Mouse (Mus musculus) cerebellum, adult 9-10 months (tissue): ENCODE measurements around the gene Zfp683.

Source experiments
- DNase-seq: peaks from one replicate; pipeline ENCODE4 v3.0.0; 2022

Gene Zfp683

DNA sequence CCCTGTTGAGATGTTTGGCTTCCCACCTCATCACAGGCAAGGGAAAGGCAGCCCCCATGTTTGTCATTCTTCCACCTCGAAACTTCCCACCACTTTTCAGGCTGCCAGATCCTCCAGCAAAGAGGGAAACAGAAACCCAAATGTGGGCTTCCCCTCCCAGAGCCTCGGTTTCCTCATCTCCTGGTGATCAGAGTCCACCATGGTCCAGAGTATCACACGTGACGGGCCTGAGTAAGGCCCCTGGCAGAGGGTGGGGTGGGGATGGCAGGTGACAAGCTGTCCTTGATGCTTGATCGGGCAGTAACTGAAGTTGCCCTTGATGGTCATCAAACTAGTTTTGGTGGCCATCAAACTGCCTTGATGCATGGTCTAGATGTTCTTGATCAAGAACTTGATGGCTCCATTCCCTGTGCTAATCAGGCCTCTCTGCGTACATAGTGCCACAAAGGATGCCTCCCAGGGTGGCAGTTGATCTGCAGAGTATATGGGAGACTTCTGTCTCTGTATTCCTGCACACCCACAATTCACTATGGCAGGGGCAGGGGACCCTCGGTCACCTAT lies 40.4 kb downstream of the Zfp683 start:
- DNase-seq = no peak

DNA sequence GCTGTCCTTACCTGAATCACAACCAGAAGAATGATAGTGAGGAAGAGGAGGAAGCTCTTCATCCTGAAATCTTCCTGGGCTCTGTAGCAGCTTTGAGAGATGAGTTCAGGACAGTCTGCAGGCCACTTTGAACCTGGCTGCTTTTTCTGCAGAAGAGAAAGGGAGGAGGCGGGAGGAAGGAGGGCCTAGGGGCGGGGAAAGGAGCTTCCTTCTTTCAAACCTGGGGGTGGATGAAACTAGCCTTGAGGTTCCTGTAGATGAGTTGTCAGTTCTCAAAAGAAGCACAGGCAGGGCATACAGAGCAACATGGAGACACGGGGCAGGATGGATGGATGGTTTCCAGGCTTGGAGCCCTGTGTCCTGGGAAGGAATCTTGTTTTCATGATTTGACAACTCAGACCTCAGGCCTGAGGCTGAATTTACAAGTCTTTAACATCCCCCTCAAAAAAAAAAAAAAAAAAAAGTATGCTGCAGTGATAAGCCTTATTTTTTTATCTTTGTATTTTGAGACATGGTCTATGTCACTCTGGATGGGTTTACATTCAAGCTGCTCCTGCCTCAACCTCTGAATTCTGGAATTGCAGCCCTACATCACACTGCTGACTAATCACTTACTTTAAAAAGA lies 41.4 kb downstream of the Zfp683 start, which contains the start of gene Cd52:
TSS of gene Cd52 (minus strand) at position 160 of the 625 bp plus-strand sequence.
- DNase-seq = no peak

DNA sequence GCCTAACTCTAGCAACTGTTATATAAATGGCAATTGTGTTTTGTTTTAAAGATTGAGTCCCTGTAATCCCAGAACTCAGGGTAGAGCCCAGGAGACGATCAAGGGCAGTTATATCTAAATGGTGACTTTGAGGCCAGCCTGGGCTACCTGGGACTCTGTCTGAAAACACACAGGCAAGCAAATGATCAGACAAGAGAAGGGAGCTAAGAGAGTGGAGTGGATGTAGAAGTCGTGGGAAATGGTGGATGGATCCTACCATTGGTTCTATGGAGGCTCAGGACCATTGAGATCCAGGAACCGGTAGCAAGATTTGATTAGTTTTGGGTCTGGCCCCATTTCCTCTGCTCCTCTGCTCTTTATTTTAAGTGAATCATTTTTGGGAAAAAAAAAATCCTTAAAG lies 42.5 kb downstream of the Zfp683 start:
- no peak for DNase-seq

DNA sequence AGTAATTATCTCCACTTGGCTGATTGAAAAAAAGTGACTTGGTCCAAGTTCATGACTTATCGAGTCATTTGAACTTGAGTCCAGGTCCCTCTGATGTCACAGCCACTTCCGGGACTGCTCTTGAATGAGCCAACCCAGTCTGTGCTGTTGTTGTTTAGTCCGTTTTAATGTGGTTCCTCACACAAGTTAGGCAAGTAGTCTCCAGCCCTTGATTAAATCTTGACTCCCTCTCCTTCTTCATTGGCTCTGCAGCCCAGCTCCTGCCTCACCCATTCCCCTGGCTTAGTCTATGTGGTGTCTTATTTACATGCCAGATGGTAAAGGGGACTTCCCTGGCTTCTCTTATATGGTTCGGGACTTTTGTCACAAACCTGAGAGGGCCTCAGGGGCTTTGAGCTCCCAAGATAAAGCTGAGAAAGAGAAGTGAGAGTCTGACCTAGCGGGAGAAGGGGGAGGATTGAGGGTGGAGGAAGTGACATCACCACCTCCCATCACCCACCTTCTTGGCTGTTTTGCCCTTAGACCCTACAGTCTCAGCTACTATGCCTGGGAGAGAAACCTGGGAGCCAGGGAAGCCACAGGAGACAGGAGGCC lies 43.5 kb downstream of the Zfp683 start:
- DNase-seq = no peak

DNA sequence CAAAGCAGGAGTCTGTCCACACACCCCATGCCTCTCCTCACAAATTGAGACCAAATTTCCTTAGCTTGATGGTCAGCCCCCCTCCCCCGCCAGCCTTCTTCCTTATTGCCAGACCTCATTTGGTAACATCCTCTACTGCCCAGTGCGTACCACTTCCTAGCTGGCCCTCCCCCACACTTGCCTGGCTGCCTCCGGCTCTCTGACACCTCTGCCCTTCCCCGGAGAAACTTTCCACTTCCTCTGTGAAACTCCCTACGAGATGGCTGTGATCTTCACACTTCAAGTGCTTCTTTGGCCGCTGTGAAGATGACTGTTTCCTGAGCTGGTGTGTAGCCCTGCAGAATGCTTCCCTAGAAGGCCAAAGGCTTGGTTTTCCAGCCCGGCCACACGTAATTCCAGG lies 45.0 kb downstream of the Zfp683 start:
- no peak for DNase-seq

DNA sequence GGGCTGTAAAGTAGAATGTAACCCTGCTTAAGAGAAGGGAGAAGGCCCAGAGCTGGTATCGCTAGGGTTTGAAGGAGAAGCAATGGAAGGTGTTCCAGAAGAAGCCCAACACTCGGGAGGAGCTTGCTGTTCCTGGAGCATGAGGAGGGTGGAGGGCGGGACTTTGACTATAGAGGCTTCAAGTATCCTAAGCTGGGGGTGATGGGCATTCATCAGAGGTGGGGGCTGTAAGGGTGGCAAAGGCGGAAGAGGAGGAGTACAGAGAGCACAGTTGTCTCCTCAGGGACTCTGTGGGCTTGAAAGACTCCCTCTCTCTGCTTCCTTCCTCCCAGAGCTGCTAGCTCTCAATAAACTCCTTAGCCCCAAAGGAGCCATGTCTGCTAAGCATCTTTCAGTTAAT lies 46.6 kb downstream of the Zfp683 start:
- no peak for DNase-seq

DNA sequence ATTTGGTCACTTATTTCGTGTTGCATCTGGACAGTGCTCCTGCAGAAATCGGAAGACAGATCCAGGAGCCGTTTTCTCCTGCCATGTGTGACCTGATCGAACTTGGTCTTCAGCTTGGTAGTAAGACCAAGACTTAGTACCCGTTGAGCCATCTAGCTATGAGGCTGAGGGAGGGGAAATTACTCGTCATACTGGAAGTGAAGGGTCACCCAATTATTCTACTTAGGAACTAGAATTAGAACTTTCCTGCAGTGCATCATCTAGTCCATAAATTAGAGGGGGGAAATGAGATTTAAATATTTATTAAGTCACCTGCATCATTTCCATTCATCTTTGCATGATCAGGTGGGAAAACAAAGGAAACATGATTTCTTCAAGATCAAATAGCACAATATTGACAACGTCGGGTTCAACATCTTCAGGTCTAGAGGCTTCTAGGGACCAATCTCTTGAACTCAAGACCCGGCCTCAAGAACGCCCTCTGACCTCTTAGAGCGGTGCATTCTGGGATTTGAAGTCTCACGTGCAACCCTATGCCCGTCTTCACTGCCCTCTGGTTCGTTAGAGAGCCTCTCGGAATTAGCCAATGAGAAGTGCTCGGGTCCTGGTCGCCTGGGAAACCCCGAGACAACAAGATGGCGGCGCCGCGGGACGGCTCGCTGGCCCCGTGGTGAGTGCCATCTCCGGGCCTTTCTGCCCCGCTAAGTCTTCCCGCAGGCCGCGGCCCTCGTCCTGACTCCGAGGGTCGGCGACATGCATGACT lies 48.5 kb downstream of the Zfp683 start, which contains the start of gene Ubxn11:
TSS of gene Ubxn11 (plus strand) at position 592 of the 763 bp plus-strand sequence.
- peak; percentile 94 for DNase-seq

DNA sequence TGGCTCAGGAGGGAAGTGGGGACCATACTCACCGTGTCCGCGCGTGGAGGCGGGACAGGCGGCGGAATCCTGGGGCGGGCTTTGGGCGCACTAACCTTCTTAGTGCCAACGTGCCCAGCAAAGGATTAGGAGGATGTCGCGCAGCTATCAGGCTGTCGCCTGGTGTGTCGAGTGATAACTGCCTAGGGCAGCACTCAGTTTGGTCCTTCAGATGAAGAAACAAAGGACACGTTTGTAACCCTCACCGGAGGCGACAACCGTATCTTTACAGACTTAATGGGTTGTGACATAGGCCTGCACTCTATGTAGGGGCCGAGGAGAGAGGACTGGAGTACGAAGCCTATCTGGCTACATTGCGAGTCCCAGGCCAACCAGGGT lies 49.1 kb downstream of the Zfp683 start:
- no peak for DNase-seq

DNA sequence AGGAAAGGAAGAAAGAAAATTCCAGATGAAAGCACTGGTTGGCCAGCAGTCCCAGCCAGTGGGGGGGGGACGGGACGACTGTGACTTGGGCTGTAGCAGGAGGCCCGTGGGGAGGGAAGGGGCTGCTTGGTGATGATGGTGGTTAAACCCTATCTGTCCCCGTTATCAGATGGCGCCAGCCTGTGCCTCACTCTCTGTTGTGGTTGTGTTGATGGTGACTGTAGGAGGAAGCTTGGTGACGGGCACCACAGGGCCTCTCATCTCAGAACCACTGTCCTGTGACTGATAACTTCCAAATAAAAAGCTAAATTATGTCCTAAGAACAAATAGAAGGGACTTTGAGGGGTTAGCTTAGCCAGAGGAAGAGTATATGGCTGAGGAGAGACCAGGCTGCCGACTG lies 52.5 kb downstream of the Zfp683 start:
- no peak for DNase-seq

DNA sequence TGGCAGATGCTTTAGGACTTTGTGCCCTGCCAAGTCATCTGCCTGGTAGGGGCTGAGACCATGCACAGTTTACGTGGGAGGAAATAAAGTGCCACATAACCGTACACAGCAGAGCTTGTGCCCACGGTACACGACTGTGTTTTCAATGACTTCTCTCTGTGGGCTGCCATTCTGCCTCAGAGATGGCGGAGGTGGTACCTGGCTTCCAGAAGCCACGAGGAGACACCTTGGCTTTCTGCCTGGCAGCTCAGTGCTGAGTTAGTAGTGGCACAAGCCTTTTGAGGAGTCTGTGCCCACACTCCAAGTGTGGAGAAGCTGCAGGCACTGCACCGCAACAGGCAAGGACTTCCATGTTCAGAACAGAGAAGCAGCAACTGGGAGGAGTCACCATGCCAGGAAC lies 54.1 kb downstream of the Zfp683 start:
- DNase-seq = no peak

DNA sequence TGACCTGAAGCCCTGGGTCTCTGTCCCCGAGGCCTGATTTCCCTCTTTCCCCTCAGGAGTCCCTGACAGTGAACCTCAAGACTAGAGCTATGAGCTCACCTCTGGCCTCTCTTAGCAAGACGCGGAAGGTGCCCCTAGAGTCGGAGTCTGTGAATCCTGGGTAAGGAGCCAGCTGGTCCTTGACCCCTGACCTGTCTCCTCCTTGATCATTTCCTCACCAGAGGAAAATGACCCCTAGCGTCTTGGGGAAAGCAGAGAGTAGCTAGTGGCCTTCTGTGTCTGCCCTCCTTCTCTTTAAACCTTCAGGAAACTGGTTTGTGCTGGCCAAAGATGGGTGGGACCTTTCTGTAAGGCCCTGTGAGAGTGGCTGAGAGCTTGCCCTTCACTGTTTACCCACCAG lies 54.6 kb downstream of the Zfp683 start:
- DNase-seq = no peak
